Mouse (Mus musculus): ENCODE results near the gene Plekhm3. TPM values are rescaled to one million over a fixed set of nuclear protein-coding genes. Genes with fewer than 3 reads are reported as not detected.

Gene Plekhm3
- total RNA-seq, 2 experiments from 2014 or later: 6.6 to 7.1 TPM

DNA sequence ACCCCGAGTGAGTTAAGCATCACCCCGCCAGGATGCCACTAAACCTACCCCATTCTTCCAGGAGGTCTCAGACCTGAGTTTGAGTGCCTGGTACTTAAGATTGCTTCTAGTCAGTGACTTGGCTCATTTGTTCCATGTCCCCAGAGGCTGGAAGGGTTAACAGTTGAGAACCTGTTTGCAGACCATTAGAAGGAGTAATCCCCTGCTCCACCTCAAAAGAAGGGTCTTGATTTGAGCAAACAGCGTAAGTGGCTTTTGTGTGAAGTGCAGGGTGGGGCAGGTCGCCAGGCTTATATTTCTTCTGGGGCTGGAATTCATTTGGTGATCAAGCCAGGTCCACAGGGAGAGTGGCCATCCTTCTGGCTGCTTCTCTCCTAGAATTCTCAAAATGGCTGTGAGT lies 183.3 kb downstream of the Plekhm3 start:
- DNase-seq: no peak

DNA sequence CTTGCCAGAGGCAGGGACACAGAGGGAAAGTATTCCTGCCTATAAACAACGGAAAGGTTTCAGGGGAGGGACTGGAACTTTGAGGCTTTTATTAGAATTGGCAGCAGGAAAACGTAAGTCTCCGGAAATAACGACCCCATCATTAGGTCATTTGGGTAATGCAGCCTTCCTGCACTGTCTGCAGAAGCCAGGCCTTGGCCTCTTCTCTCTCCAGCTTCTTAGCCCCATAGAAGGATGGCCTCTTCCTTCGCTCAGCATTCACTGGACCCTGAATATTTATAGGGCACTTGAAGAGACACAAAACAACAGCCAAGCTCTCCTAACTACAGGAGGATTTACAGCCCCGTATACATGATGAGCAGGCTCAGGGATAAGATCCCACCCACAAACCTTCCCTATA lies 186.5 kb downstream of the Plekhm3 start:
- DNase-seq: no peak

DNA sequence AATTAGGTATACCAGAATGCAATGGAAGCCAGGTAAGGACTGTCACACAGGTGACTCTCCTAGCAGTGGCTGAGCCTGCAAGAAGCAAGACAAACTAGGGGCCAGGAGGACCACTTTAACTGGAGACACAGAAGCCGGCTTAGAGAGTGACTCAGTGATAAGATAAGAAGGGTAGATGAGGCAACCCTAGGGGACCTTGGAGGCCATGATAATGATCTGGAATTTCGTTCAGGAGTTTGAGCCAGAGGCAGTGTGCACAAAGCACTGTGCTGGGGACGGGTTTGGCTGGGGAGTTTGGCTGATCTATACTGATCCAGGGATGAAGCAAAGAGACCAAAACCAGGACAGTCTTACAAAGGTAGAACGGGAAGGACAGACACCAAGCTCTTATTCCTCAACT lies 195.0 kb downstream of the Plekhm3 start:
- DNase-seq: no peak

- DNase-seq: peak; percentile 43 to 66
Observed at GRCm38 (mm10) chr1:64757766-64758165, 198.9 kb downstream of the Plekhm3 start.

GRCm38 (mm10) chr1:64757254-64757653 lies 199.4 kb downstream of the Plekhm3 start:
- DNase-seq: peak; percentile 32 to 56

DNA sequence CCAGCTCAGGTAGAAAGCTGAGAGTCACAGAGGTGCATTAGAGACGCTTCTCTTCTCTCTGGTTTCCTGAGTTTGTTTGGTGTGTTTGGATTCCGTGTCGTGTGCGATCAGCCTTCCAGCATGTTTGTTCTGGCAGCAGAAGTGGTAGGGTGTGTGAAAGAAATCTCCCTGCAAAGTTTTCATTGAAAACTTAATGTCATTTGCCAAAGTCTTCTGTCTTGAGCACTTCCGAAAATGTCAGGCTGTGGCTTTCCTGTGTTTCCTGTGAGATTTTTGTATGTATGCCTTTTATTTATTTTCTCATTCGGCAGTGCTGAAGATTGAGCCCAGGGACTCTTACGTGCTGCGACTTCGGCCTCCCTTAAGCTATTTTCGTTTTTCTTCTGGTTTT lies 200.0 kb downstream of the Plekhm3 start:
- peak; percentile 40 for DNase-seq

- no peak for DNase-seq
Observed at GRCm38 (mm10) chr1:64755971-64756639, 200.5 kb downstream of the Plekhm3 start.

GRCm38 (mm10) chr1:64754658-64755057 lies 202.0 kb downstream of the Plekhm3 start:
- no peak for DNase-seq

- no peak for DNase-seq
Observed at GRCm38 (mm10) chr1:64753668-64754067, 203.0 kb downstream of the Plekhm3 start.

GRCm38 (mm10) chr1:64753109-64753508 lies 203.5 kb downstream of the Plekhm3 start:
- peak; percentile 74 to 84 for DNase-seq

- no peak for DNase-seq
Observed at GRCm38 (mm10) chr1:64744616-64745015, 212.0 kb downstream of the Plekhm3 start.

DNA sequence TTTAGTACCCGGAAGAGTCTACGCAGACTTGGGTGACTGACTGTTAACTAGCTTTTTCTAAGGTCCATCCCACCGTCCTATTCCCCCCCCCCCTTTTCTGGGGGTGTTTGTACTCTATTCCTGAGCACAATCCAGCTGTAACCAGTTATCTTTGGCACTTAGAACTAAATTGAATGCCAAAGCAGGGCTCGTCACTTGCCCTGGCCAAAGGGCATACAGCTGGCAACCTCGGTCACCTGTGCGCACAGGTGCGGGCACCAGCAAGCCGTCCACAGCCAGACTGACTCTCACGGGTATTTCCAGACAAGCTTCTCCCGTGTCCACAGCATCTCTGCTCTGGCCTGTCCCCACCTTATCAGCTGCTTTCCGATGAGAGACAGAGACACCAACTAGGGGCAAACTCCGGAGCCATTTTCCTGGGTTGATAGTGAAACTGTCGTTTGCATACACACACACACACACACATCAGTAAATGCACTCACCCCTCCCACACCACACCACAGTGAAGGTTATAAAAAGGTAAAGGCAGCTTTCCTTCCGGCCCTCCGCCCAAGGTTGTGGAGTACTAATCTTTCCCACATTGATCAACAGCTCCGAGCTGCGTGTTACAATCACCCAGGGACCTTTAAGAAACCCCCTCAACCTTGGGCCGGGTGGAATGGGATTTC lies 213.7 kb downstream of the Plekhm3 start:
- no peak for DNase-seq

DNA sequence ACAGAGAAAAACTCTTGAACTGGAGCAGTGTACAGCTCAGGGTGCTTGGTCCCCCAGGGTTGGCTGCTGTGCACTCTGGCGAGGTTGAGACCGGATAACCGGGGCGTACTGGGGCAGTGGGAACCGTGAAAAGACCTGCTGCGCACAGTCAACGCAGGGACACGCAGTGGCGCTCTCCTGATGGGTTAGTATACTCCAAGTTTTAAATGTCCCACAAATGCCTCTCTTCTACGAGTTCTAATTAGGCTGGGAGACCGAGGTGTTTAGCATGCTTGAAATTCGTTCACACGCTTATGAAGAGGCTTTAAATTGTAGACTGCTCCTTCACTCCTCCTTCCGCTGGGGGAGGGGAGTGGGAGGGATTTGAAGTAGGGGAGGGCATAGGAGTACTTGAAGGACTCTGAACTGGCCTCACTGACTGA lies 218.0 kb downstream of the Plekhm3 start:
- peak; percentile 63 to 75 for DNase-seq

DNA sequence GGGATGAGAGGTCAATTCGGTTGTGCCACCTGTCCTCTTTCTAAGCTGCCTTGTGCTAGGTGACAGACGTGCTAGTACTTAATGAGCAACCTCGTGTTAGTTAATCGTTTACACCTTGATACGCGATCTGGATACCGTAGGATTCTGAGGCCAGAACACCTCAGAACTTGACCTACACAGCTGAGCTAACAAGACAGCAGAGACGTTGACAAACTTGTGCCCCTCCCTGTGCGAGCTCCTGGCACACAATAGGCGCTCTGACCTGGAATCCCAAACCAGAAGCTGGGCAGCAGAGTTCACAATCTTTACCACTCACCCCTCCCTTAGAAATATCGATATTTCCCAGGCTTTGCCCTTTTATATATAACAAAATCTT lies 218.5 kb downstream of the Plekhm3 start:
- DNase-seq: no peak

GRCm38 (mm10) chr1:64737502-64738179 lies 219.0 kb downstream of the Plekhm3 start, which contains the start of gene Fzd5:
TSS of gene Fzd5 (minus strand) at chr1:64737751.
- peak; percentile 91 to 97 for DNase-seq

DNA sequence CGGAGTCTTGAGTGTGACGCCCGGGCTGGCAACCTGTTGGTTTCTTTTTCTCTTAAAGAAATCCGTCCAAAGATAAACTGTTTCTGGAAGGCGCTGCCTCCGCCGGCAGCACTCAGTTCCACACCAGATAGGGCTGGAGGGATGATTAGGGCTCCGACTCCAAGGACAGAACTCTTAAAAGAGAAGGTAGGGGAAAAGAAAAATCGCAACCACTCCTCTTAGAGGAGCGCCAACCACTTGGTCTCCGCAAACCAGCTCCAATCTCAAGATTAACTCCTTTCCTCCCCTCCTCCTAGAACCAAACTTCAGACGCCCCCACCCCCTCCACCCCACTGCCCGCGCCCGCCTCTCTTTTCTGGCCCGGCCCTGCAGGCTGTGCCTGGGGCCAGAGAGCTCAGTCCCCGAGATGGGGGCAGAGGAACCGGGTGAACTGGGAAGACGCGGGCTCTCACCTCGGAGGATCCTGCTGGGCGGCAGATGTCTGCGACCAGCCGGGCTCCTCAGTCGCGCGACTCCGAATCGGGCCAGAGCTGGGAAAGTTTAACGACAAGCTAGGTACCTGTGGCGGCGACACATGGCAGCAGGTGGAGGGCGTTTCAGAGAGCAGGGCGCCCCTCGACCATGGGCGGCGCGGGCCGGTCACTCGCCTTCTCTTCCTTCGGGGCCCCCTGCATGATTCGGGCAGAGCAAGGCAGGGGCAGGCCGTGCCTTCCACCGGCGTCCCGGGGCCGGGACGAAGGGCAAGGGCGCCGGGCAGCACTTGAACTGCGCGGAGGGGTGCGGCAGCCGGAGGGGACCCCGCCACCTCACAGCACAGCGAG lies 219.7 kb downstream of the Plekhm3 start:
- peak; percentile 31 to 53 for DNase-seq

Other genes with a start within 250 kb of the Plekhm3 start
- gene Fzd5, start 219.1 kb downstream of the Plekhm3 start, total RNA-seq (2021): 1 to 10 TPM; 3.9 to 4.4 TPM
- gene Akr1cl, start 75.9 kb upstream of the Plekhm3 start, total RNA-seq (2021): under 1 TPM in 1 of 2 experiments, not detected in 1; 0.21 TPM
- gene Cryge, start 94.3 kb upstream of the Plekhm3 start, total RNA-seq (2021): not detected
- gene Crygd, start 106.6 kb upstream of the Plekhm3 start, total RNA-seq (2021): not detected
- not detected for gene Crygc, start 116.9 kb upstream of the Plekhm3 start, total RNA-seq (2021)
- gene Crygb, start 125.5 kb upstream of the Plekhm3 start, total RNA-seq (2021): not detected
- gene Cryga, start 146.5 kb upstream of the Plekhm3 start, total RNA-seq (2021): not detected
- gene Gm28845, start 162.7 kb upstream of the Plekhm3 start, total RNA-seq (2021): not detected
- not detected for gene D630023F18Rik, start 166.4 kb upstream of the Plekhm3 start, total RNA-seq (2021)
- gene Idh1, start 229.7 kb upstream of the Plekhm3 start, total RNA-seq (2021): 10 to 100 TPM; 68.5 to 84.3 TPM
- 10 to 100 TPM in 1 of 2 experiments, 1 to 10 TPM in 1; 7.8 to 11.5 TPM for gene Pikfyve, start 229.9 kb upstream of the Plekhm3 start, total RNA-seq (2021)